Mouse (Mus musculus): ENCODE data around the gene Ubap2l. TPM values are rescaled to one million over a fixed set of nuclear protein-coding genes. Genes with fewer than 3 reads are reported as not detected.
A peak's percentile ranks its signal among the peaks of the same experiment; 100 is the strongest.

Ubap2l gene
- total RNA-seq, 2 experiments from 2014 or later: 129 to 134 TPM

DNA sequence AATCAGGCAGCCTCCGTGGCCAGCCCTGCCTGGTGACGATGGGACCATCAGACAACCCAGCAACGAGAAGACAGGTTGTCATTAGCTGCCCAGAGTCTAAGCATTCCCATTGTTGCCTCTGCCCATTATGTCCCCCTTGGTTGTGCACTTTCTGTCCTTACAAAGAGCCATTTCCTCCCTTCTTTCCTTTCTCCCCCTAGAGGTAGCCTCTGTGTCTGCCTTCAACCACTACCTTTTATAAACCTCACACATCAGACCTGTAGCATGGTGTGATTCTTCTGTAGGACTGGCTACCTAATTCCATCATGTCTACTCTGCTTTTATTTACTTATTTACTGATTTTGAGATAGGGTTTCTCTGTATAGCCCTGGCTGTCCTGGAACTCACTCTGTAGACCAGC, 65.2 kb downstream of the Ubap2l start:
- ATAC-seq (replicated peaks; ENCODE audit: low FRiP score, poor library complexity, severe bottlenecking): no peak

DNA sequence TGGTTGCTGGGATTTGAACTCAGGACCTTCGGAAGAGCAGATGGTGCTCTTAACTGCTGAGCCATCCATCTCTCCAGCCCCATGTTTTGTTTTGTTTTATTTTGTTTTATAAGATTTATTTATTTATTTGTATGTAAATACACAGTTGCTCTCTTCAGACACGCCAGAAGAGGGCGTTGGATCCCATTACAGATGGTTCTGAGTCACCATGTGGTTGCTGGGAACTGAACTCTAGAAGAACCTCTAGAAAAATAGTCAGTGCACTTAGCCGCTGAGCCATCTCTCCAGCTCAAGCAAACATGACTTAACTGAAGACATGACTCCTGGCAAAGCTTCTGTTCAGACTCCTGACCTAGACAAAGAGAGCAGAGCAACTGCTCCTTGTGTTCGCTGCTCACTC, 70.0 kb downstream of the Ubap2l start:
- no peak for ATAC-seq (replicated peaks; ENCODE audit: low FRiP score, poor library complexity, severe bottlenecking)

- ATAC-seq (replicated peaks; ENCODE audit: low FRiP score, poor library complexity, severe bottlenecking): no peak
These were observed 75.6 kb downstream of the Ubap2l start for GRCm38 (mm10) chr3:89976859-89977258.

DNA sequence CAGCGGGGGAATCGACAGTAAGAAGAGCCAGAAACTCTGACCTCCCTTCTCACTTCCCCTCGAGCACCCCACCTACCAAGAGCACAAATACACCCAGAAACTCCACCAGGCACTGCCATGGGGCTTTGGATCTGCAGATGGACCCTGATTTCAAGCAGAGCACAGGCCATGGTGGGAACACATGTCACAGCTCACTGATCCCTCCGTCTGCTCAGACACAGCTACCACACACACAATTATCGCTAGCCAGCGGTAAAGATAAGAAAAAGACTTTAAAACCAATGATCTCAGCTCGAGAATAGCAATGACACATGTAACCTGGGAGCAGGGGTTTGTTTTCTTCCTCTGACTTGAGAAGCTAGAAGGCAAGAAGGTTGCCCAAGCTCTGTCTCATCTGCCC, 83.9 kb downstream of the Ubap2l start:
- no peak for ATAC-seq (replicated peaks; ENCODE audit: low FRiP score, poor library complexity, severe bottlenecking)

DNA sequence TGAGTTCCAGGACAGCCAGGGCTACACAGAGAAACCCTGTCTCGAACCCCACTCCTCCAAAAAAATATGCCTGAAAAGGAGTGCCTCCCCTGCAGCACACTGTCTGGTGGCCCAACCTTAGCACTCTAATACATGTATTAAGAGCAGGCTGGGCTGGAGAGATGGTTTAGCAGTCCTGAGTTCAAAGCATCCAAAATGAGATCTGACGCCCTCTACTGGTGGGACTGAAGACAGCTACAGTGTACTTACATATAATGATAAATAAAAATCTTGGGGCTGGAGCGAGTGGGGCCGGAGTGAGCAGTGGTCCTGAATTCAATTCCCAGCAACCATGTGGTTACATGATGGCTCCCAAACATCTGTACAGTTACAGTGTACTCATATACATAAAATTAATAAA, 85.5 kb downstream of the Ubap2l start:
- no peak for ATAC-seq (replicated peaks; ENCODE audit: low FRiP score, poor library complexity, severe bottlenecking)

GRCm38 (mm10) chr3:89965972-89966371, 86.5 kb downstream of the Ubap2l start:
- no peak for ATAC-seq (replicated peaks; ENCODE audit: low FRiP score, poor library complexity, severe bottlenecking)

DNA sequence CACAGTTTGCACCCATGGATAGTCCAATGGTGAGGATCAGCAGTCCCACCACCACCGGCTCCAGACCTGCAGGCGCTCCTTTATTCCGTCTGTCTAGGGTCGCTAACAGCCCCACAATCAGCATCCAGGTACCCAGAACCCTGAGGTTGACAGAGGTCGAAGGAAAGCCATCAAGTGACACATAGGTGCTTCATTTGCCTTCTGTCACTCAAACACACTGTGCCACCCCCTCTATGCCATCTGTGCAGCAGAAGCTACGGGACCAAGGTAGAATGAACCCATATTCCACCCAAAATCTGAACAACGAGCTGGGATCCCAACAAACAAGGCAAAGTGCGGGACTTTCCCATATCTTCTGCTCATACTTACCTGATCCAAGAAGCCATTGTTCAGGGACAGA, 86.9 kb downstream of the Ubap2l start:
- no peak for ATAC-seq (replicated peaks; ENCODE audit: low FRiP score, poor library complexity, severe bottlenecking)

DNA sequence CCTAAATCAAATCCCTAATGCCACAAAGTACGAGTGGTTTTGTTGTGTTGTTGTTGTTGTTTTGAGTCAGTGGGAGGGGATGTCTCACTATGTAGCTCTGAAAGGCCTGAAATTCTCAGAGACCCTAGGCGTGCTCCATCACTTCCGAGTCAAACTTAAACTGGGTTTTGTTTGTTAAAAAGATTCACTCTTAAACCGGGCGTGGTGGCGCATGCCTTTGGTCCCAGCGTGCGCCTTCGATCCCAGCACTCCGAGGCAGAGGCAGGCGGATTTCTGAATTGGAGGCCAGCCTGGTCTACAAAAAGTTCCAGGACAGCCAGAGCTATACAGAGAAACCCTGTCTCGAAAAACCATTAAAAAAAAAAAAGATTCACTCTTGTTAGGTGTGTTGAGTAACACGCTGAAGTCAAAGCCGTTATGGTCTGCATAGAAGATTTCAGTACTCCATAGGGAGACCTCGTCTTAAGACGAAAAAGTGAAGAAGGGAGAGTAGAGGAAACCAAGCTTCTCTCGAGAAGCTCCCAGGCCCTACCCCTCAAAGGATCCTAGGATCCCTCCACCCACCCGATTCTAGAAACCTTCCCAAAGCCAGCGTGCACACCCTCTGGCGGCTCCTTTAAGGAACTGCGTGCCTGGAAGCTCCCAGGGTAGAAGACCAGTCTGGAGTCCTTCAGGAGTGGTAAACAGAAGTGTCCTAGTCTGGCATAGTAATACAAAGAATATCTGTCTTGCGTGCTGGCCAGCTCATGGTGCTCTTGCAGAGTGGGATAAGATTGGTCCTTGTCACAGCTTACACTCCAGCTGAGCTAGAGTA, 88.3 kb downstream of the Ubap2l start:
- 0 out of 2 replicates have a peak, but pooled peaks have one; percentile 30 for ATAC-seq (replicated peaks; ENCODE audit: low FRiP score, poor library complexity, severe bottlenecking)

GRCm38 (mm10) chr3:89963221-89963763, 89.1 kb downstream of the Ubap2l start, which contains the start of gene Atp8b2:
TSS of gene Atp8b2 (minus strand) at chr3:89963508.
- no peak for ATAC-seq (replicated peaks; ENCODE audit: low FRiP score, poor library complexity, severe bottlenecking)

DNA sequence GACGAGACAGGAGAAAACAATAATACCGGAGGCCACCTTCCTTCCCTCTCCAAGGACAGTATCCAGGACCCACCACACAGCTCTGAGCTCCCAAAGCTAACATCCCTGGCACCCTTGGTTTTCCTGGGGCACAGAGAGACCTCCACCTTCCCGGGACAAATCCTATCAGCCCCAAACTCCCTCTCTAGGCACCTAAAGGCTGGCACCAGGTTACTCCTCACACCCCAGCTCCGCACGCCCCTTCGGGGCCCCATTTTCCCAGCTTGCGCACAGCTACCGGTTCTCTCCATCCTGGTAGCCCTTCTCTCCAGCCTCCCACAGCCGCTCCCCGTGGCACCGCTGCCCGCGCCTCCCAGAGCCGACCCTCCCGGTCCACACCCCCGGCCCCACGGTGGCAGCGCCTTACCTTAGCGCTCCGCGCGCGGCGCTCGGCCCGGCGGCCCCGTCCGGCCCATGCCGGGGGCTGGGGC, 89.6 kb downstream of the Ubap2l start:
- no peak for ATAC-seq (replicated peaks; ENCODE audit: low FRiP score, poor library complexity, severe bottlenecking)

GRCm38 (mm10) chr3:89962059-89962750, 90.2 kb downstream of the Ubap2l start:
- ATAC-seq (replicated peaks; ENCODE audit: low FRiP score, poor library complexity, severe bottlenecking): no peak

GRCm38 (mm10) chr3:89961436-89961835, 91.0 kb downstream of the Ubap2l start:
- no peak for ATAC-seq (replicated peaks; ENCODE audit: low FRiP score, poor library complexity, severe bottlenecking)

GRCm38 (mm10) chr3:89960469-89960868, 92.0 kb downstream of the Ubap2l start:
- ATAC-seq (replicated peaks; ENCODE audit: low FRiP score, poor library complexity, severe bottlenecking): no peak

- no peak for ATAC-seq (replicated peaks; ENCODE audit: low FRiP score, poor library complexity, severe bottlenecking)
These were observed 93.0 kb downstream of the Ubap2l start for GRCm38 (mm10) chr3:89959435-89959834.

- no peak for ATAC-seq (replicated peaks; ENCODE audit: low FRiP score, poor library complexity, severe bottlenecking)
These were observed 94.5 kb downstream of the Ubap2l start for GRCm38 (mm10) chr3:89957880-89958279.

- ATAC-seq (replicated peaks; ENCODE audit: low FRiP score, poor library complexity, severe bottlenecking): no peak
These were observed 96.1 kb downstream of the Ubap2l start for GRCm38 (mm10) chr3:89956177-89956971.

GRCm38 (mm10) chr3:89953420-89953819, 99.0 kb downstream of the Ubap2l start:
- ATAC-seq (replicated peaks; ENCODE audit: low FRiP score, poor library complexity, severe bottlenecking): 0 out of 2 replicates have a peak, but pooled peaks have one; percentile 61
